Mouse (Mus musculus) stomach, embryonic 16.5 days (tissue): ENCODE results near the gene Scnn1b. TPM values are rescaled to one million over a fixed set of nuclear protein-coding genes. Genes with fewer than 3 reads are reported as not detected.

Experiments used
- ATAC-seq: fragments of 200-750 bp; cut with Nextera tagmentation; 2 replicates; pipeline ENCODE4 v1.8.0; 2017; ENCODE audit warnings: moderate number of reproducible peaks, moderate TSS enrichment; ENCODE audit not compliant: insufficient read depth, low FRiP score
- H3K27ac ChIP-seq: fragments of 300-500 bp; sonication (generic); 2 replicates; pipeline ENCODE4 v1.5.1; 2014; ENCODE audit warnings: low read length
- H3K27me3 ChIP-seq: fragments of 300-500 bp; sonication (generic); 2 replicates; pipeline ENCODE4 v1.6.1; 2014; ENCODE audit warnings: low read length, control low read depth, mixed read lengths; ENCODE audit not compliant: control insufficient read depth, insufficient read depth
- H3K36me3 ChIP-seq: fragments of 300-500 bp; sonication (generic); 2 replicates; pipeline ENCODE4 v1.6.1; 2014; ENCODE audit warnings: low read length; ENCODE audit not compliant: control insufficient read depth, insufficient read depth
- H3K4me1 ChIP-seq: fragments of 300-500 bp; sonication (generic); 2 replicates; pipeline ENCODE4 v1.6.1; 2014; ENCODE audit warnings: low read length, control low read depth, mixed read lengths; ENCODE audit not compliant: control insufficient read depth, insufficient read depth
- H3K4me2 ChIP-seq: fragments of 300-500 bp; sonication (generic); 2 replicates; pipeline ENCODE4 v1.6.1; 2014; ENCODE audit warnings: low read depth, low read length, mixed read lengths
- H3K4me3 ChIP-seq: fragments of 300-500 bp; sonication (generic); replicated peaks from 2 replicates; pipeline ENCODE4 v1.5.1; 2014; ENCODE audit warnings: mild to moderate bottlenecking, low read length
- H3K9ac ChIP-seq: fragments of 300-500 bp; sonication (generic); 2 replicates; pipeline ENCODE4 v1.6.1; 2014; ENCODE audit warnings: low read length
- H3K9me3 ChIP-seq: fragments of 300-500 bp; sonication (generic); replicated peaks from 2 replicates; pipeline ENCODE4 v1.6.1; 2016; ENCODE audit warnings: low read length, control low read depth; ENCODE audit not compliant: control insufficient read depth
- WGBS: fragments of 180-500 bp; shearing (Covaris S2); extraction: QIAGEN DNeasy Blood & Tissue Kit; methylation state at CpG from one replicate; pipeline ENCODE4 v1.1.7; 2014; 5-methylcytosine and 5-hydroxymethylcytosine counted together
- polyA plus RNA-seq: library from polyadenylated mRNA; unstranded; fragments of >200 nt; fragmentation: Nextera tagmentation; extraction: Ambion mirVana; gene quantifications from 2 replicates; pipeline ENCODE4 v1.2.1, GENCODE M21; 2015

The Scnn1b gene
- polyA plus RNA-seq, 1 experiment from 2014 or later = 0.81 TPM

GRCm38 (mm10) chr7:121942371-121942770 is 77.5 kb downstream of the Scnn1b start:
- Histone ChIP-seq H3K27me3 (no peaks in the 10 kb centered on the region), H3K27ac (no peak overlapping the region), H3K4me2 (no peak overlapping the region), H3K36me3 (0 out of 2 replicates have a peak, but pooled peaks cover 5% of the 10 kb centered on the region), H3K4me1 (no peaks in the 10 kb centered on the region), H3K9me3 (0 out of 2 replicates have a peak, but pooled peaks cover 2% of the 10 kb centered on the region), H3K9ac (no peak overlapping the region), H3K4me3 (no peak overlapping the region)
- WGBS = 90% methylated on average over 2 of the region's 2 CpGs
- no peak for ATAC-seq

GRCm38 (mm10) chr7:121946196-121946595 is 81.4 kb downstream of the Scnn1b start:
- no peak for ATAC-seq

GRCm38 (mm10) chr7:121947513-121947912 is 82.7 kb downstream of the Scnn1b start:
- 0 out of 2 replicates have a peak, but pooled peaks cover 4% of the 10 kb centered on the region for H3K36me3 ChIP-seq
- no peak overlapping the region for H3K4me3 ChIP-seq
- 61% methylated on average over 4 of the region's 4 CpGs for WGBS
- no peaks in the 10 kb centered on the region for H3K4me1 ChIP-seq
- ATAC-seq = no peak
- no peak overlapping the region for H3K27ac ChIP-seq
- 0 out of 2 replicates have a peak, but pooled peaks cover 2% of the 10 kb centered on the region for H3K9me3 ChIP-seq
- no peaks in the 10 kb centered on the region for H3K27me3 ChIP-seq
- no peak overlapping the region for H3K4me2 ChIP-seq
- H3K9ac ChIP-seq = no peak overlapping the region

More at GRCm38 (mm10) chr7:121946196-121946595, 81.4 kb downstream of the Scnn1b start:
- Histone ChIP-seq H3K36me3 (0 out of 2 replicates have a peak, but pooled peaks cover 5% of the 10 kb centered on the region), H3K4me3 (no peak overlapping the region), H3K27ac (no peak overlapping the region), H3K9me3 (0 out of 2 replicates have a peak, but pooled peaks cover 2% of the 10 kb centered on the region), H3K4me1 (no peaks in the 10 kb centered on the region), H3K9ac (no peak overlapping the region), H3K4me2 (no peak overlapping the region), H3K27me3 (no peaks in the 10 kb centered on the region)
- 82% methylated on average over 5 of the region's 5 CpGs for WGBS

- no peak for ATAC-seq
- H3K4me3 ChIP-seq = no peak overlapping the region
- H3K27ac ChIP-seq = no peak overlapping the region
- H3K4me2 ChIP-seq = no peak overlapping the region
- H3K27me3 ChIP-seq = no peaks in the 10 kb centered on the region
- H3K4me1 ChIP-seq = no peaks in the 10 kb centered on the region
- peaks cover 6% of the 10 kb centered on the region; the same call in 1 of the 2 replicates for H3K36me3 ChIP-seq
- WGBS = 77% methylated on average over 11 of the region's 11 CpGs
- H3K9me3 ChIP-seq = no peaks in the 10 kb centered on the region
- H3K9ac ChIP-seq = no peak overlapping the region
Measured at GRCm38 (mm10) chr7:121954891-121955669, 90.2 kb downstream of the Scnn1b start.

- Histone ChIP-seq H3K4me1 (no peaks in the 10 kb centered on the region), H3K36me3 (peaks cover 6% of the 10 kb centered on the region; the same call in 1 of the 2 replicates), H3K4me2 (no peak overlapping the region), H3K4me3 (no peak overlapping the region), H3K27me3 (no peaks in the 10 kb centered on the region), H3K27ac (no peak overlapping the region), H3K9me3 (no peaks in the 10 kb centered on the region), H3K9ac (no peak overlapping the region)
- no peak for ATAC-seq
- WGBS = 70% methylated on average over 12 of the region's 12 CpGs
Measured at GRCm38 (mm10) chr7:121955802-121956201, 91.0 kb downstream of the Scnn1b start.

- Histone ChIP-seq H3K27me3 (no peaks in the 10 kb centered on the region), H3K4me1 (no peaks in the 10 kb centered on the region), H3K9me3 (peaks cover 2% of the 10 kb centered on the region; the same call in 1 of the 2 replicates), H3K9ac (no peak overlapping the region), H3K36me3 (peaks cover 3% of the 10 kb centered on the region; the same call in 1 of the 2 replicates), H3K27ac (no peak overlapping the region), H3K4me3 (no peak overlapping the region), H3K4me2 (no peak overlapping the region)
- no peak for ATAC-seq
- WGBS = 84% methylated on average over 7 of the region's 7 CpGs
Measured at GRCm38 (mm10) chr7:121961913-121962570, 97.2 kb downstream of the Scnn1b start.

- H3K27ac ChIP-seq = no peak overlapping the region
- H3K4me1 ChIP-seq = no peaks in the 10 kb centered on the region
- ATAC-seq = no peak
- no peaks in the 10 kb centered on the region for H3K27me3 ChIP-seq
- no peak overlapping the region for H3K4me2 ChIP-seq
- no peak overlapping the region for H3K4me3 ChIP-seq
- peaks cover 2% of the 10 kb centered on the region; the same call in 1 of the 2 replicates for H3K9me3 ChIP-seq
- peaks cover 3% of the 10 kb centered on the region; the same call in 1 of the 2 replicates for H3K36me3 ChIP-seq
- 69% methylated on average over 3 of the region's 3 CpGs for WGBS
- no peak overlapping the region for H3K9ac ChIP-seq
Measured at GRCm38 (mm10) chr7:121962571-121962959, 97.7 kb downstream of the Scnn1b start.

GRCm38 (mm10) chr7:121963883-121964398 is 99.1 kb downstream of the Scnn1b start:
- Histone ChIP-seq H3K36me3 (peaks cover 8% of the 10 kb centered on the region; the same call in 1 of the 2 replicates), H3K9ac (no peak overlapping the region), H3K27ac (no peak overlapping the region), H3K4me3 (no peak overlapping the region), H3K9me3 (peaks cover 2% of the 10 kb centered on the region; the same call in 1 of the 2 replicates), H3K4me2 (no peak overlapping the region), H3K27me3 (no peaks in the 10 kb centered on the region), H3K4me1 (no peaks in the 10 kb centered on the region)
- 62% methylated on average over 6 of the region's 6 CpGs for WGBS
- no peak for ATAC-seq

- Histone ChIP-seq H3K27me3 (no peaks in the 10 kb centered on the region), H3K9me3 (peaks cover 2% of the 10 kb centered on the region; the same call in 1 of the 2 replicates), H3K4me1 (no peaks in the 10 kb centered on the region), H3K9ac (no peak overlapping the region), H3K4me2 (no peak overlapping the region), H3K4me3 (no peak overlapping the region), H3K36me3 (peaks cover 8% of the 10 kb centered on the region; the same call in 1 of the 2 replicates), H3K27ac (no peak overlapping the region)
- WGBS = 76% methylated on average over 7 of the region's 7 CpGs
- ATAC-seq = no peak
Measured at GRCm38 (mm10) chr7:121966169-121966568, 101.3 kb downstream of the Scnn1b start.
